Mouse (Mus musculus) gastrocnemius, adult 2 months (tissue): ENCODE data around the gene Chid1. TPM values are rescaled to one million over a fixed set of nuclear protein-coding genes. Genes with fewer than 3 reads are reported as not detected.
A peak's percentile ranks its signal among the peaks of the same experiment; 100 is the strongest.

Source experiments
- DNase-seq: peaks from one replicate; pipeline ENCODE4 v3.0.0; 2022
- H3K27ac ChIP-seq: fragments of 200-600 bp; 2 replicates; pipeline ENCODE4 v1.8.1; 2022; ENCODE audit warnings: mild to moderate bottlenecking
- H3K4me3 ChIP-seq: fragments of 200-600 bp; 2 replicates; pipeline ENCODE4 v1.8.1; 2022; ENCODE audit warnings: mild to moderate bottlenecking, moderate library complexity
- CTCF ChIP-seq: fragments of 200-600 bp; IDR thresholded peaks from 2 replicates; pipeline ENCODE4 v1.8.1; 2022; ENCODE audit warnings: antibody characterized with exemption, mild to moderate bottlenecking, moderate library complexity
- intact Hi-C: fragments of 180-260 bp; cut with DNase I; formaldehyde crosslinking; loops from one replicate; pipeline ENCODE4 v1.15.1; 2025
- total RNA-seq, 2 experiments: library from RNA; stranded (reverse); gene quantifications; 2 replicates each; pipeline ENCODE4 v1.2.3; 2021

Gene Chid1
- total RNA-seq, 2 experiments from 2014 or later: 11.5 to 21.6 TPM

DNA sequence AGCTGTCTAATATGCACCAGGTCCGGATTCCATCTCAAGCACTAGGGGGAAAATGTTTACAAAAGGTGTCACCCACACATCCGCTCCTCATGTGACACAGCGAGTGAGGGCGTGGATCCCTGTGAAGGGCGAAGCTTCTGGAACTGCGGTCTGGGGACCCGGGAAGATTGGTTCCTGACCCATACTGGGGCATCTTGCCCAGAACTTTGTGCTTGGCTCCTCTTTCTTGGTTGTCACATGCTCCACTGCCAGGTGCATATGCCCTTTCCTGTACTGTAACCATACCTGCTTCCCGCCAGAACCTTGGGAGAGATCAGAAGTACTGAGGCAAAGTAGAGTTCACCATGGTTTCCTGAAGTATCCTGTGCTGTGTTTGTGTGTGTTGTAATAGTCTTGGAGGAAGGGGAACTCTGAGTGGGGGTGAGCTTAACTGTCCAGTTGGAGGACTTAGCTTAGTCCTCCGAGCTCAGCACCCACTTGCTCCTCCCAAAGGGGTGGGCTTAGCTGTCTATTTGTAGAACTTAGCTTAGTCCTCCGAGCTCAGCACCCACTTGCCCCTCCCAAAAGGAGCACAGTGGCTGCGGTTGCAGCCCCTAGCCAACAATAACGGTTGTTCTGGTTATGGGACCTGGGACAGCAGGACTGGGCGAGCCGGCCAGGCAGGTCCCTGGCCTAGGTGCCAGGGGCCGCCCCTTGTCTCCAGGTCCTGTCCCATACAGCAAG is 79.1 kb downstream of the Chid1 start, which contains the start of gene Cracr2b:
TSS of gene Cracr2b (plus strand) at position 704 of the 723 bp plus-strand sequence.
- intact Hi-C loops: no loop called here
- TF ChIP-seq CTCF: no peak
- Histone ChIP-seq H3K4me3 (peak within 1 kb of the TSS; percentile 81), H3K27ac (peak within 1 kb of the TSS; percentile 94)
- DNase-seq: peak; percentile 67

DNA sequence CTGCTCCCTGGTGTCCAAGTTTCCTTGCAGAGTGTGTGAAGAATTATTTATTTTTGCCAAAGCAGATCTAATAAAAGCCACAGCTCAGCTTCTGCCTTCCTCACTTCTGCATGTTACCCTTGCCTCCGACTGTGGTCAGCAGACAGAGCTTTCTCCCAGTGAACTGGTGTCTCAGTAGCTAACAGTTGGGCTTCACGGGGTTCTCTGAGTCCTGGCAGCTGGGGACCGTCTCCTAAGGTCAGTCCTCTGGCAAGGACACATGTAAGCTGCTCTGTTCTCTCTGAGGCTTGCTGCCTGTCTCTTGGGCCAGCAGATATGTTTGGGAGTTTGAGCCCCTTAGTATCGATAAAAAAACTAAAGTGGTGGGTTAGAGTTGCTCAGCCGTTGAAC is 79.7 kb downstream of the Chid1 start:
- peak; percentile 69 for DNase-seq
- peak overlapping the region; percentile 94 for H3K27ac ChIP-seq
- TF ChIP-seq CTCF: no peak
- peak overlapping the region; percentile 81 for H3K4me3 ChIP-seq
- intact Hi-C loops: no loop called here

DNA sequence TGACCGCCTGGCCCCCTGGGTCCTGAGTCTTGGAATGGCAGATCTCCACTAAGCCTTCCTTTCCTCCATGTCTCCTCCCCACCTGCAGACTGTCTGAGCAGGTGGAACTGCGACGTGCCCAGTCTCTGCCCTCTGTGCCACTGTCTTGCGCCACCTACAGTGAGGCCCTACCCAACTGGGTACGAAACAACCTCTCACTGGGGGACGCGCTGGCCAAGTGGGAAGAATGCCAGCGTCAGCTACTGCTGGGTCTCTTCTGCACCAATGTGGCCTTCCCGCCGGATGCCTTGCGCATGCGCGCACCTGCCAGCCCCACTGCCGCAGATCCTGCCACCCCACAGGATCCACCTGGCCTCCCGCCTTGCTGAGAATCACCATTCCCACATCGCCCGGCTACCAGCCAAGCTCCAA is 80.4 kb downstream of the Chid1 start:
- DNase-seq: peak; percentile 65
- intact Hi-C loops: loop anchor here (5.0 kb wide), 1 partner anchor 47 kb away; the partner anchor contains the start of gene Gatd1
- TF ChIP-seq CTCF: no peak
- H3K4me3 ChIP-seq: peak overlapping the region; percentile 40
- H3K27ac ChIP-seq: peak overlapping the region; percentile 94

DNA sequence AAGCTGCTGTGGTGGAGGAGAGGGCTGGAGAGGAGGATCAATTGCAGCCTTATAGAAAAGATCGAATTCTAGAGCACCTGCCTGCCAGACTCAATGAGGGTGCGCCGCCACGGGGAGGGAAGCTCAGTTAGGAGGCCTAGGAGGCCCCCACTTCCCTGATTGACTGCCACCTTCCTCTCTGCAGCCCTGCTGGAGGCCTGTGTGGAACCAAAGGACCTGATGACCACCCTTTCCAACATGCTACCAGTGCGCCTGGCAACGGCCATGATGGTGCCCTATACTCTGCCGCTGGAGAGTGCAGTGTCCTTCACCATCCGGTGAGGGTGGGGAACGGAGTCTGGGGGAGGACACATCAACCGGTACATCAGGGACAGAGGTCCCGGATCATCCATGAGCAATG is 81.0 kb downstream of the Chid1 start:
- no peak for DNase-seq
- intact Hi-C loops: loop anchor here (5.0 kb wide), 1 partner anchor 46 kb away; the partner anchor contains the start of gene Gatd1
- Histone ChIP-seq H3K27ac (peak overlapping the region; percentile 94), H3K4me3 (peak overlapping the region; percentile 40; the same call in 1 of the 2 replicates)
- TF ChIP-seq CTCF: no peak; the same call in 1 of the 2 replicates

DNA sequence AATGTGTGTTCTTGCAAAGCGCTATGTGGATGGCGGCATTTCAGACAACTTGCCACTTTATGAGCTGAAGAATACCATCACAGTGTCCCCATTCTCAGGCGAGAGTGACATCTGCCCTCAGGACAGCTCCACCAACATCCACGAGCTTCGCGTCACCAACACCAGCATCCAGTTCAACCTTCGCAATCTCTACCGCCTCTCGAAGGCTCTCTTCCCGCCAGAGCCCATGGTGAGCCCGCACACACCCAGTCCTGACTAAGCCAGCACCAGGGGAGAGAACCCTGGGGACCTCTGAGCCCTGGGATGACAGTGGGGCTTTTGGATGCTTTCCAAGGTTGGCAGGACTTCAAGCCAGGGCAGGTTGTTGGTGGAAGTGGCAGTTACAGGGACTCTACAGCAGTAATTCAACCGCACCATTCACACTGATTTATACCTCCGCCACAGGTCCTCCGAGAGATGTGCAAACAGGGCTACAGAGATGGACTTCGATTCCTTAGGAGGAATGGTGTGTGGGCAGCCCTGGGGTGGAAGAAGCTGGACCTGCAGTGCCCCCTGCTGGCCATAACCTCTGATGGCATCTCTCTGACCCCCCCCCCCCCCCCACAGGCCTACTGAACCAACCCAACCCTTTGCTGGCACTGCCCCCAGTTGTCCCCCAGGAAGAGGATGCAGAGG is 81.5 kb downstream of the Chid1 start:
- H3K4me3 ChIP-seq: peak overlapping the region; percentile 86
- DNase-seq: peak; percentile 78
- intact Hi-C loops: loop anchor here (5.0 kb wide), 1 partner anchor 46 kb away; the partner anchor contains the start of gene Gatd1
- peak overlapping the region; percentile 100 for H3K27ac ChIP-seq
- peak; percentile 72 for TF ChIP-seq CTCF

DNA sequence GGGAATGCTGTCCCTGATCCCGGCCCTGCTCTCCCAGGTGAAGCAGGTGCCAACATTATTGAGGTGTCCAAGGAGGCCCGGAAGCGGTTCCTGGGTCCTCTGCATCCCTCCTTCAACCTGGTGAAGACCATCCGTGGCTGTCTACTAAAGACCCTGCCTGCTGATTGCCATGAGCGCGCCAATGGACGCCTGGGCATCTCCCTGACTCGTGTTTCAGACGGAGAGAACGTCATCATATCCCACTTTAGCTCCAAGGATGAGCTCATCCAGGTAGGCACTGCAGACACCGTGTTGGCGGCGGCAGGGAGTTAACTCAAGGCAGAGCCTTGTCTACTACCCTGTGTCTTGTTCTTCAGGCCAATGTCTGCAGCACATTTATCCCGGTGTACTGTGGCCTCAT is 82.4 kb downstream of the Chid1 start:
- H3K4me3 ChIP-seq: peak overlapping the region; percentile 86
- intact Hi-C loops: loop anchor here (5.0 kb wide), 1 partner anchor 45 kb away; the partner anchor contains the start of gene Gatd1
- peak overlapping the region; percentile 100 for H3K27ac ChIP-seq
- TF ChIP-seq CTCF: no peak
- DNase-seq: peak; percentile 27

DNA sequence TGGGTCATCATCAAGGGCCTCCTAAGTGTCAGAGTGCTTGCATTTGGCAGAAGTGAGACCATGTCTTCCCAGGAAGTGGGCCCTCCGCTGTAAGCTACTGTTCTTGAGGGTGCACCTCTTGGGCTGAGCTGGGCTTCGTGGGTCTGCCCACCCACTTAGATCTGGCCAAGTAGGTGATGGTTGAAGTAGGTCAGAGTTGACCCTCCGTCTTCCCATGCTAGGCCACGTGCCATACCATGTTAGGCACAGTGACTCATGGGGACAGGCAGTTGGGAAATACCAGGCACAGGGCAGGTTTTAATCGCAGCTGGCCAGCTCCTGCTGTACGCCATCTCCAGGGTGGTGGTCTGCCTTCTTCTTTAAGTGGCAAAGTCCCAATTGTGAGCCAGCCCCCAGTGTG is 82.9 kb downstream of the Chid1 start:
- TF ChIP-seq CTCF: no peak
- Histone ChIP-seq H3K4me3 (peak overlapping the region; percentile 86), H3K27ac (peak overlapping the region; percentile 100)
- intact Hi-C loops: loop anchor here (5.0 kb wide), 1 partner anchor 44 kb away; the partner anchor contains the start of gene Gatd1
- DNase-seq: peak; percentile 75

DNA sequence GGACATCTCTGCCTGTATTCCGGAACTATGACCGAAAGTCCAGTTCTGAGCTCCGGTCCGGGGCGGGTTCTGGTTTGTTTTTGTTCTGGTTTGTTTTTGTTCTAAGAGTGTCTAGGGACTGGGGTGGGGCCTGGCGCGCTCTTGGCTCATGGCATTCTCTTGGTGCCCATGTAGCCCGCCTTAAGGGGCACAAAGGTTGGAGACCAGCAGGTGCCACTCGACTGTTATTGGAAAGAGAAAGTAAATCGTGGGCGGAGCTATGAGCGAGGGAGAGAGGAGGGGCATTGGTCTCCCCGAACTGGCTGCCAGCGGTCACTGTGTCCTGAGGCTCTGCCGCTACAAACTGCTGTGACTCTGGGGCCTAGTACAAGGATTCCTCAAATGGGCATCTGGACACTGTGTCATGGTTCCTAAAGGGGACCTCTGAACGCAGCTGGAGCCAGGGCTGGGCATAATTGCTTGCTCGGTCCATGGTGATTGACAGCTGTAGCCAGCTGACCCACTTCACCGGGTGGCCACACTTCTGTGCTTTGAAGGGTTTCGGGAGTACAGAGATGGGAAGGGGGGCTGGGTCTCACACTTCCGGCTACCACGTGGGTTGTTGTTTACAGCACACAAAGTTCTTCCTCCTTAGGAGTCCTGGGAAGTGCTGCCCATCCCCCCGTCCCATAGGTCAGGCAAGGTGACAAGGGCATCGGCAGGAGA is 83.9 kb downstream of the Chid1 start:
- no peak for TF ChIP-seq CTCF
- intact Hi-C loops: loop anchor here (5.0 kb wide), 1 partner anchor 43 kb away; the partner anchor contains the start of gene Gatd1
- peak; percentile 85 for DNase-seq
- Histone ChIP-seq H3K27ac (peak overlapping the region; percentile 100), H3K4me3 (peak overlapping the region; percentile 86)

DNA sequence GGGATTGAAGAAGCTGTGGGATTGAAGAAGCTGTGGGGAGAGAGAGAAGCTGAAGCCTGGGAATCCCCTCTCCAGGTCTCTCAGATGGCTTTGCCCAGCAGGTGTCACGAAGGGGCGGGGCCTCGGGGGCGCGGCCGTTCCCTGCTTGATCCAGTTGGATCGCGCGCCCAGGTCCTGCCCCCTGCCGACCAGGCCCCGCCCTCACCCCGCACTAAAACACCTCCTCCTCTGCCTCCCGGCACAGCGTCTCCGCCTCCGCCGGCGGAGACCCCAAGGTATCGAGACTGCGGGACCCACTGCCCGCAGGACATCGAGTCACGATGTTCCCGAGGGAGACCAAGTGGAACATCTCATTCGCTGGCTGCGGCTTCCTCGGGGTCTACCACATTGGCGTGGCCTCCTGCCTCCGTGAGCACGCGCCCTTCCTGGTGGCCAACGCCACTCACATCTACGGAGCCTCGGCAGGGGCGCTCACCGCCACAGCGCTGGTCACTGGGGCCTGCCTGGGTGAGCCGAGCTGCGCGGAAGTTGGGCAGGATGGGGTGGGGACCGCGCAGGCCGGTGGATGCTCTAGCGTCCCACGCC is 84.6 kb downstream of the Chid1 start, which contains the start of gene Pnpla2:
TSS of gene Pnpla2 (plus strand) at position 232 of the 585 bp plus-strand sequence.
- 0 out of 2 replicates have a peak, but pooled peaks have one; percentile 24 for TF ChIP-seq CTCF
- DNase-seq: peak; percentile 99
- Histone ChIP-seq H3K4me3 (peak within 1 kb of the TSS; percentile 86), H3K27ac (peak within 1 kb of the TSS; percentile 100)
- intact Hi-C loops: loop anchor here (5.0 kb wide), 1 partner anchor 43 kb away; the partner anchor contains the start of gene Gatd1

DNA sequence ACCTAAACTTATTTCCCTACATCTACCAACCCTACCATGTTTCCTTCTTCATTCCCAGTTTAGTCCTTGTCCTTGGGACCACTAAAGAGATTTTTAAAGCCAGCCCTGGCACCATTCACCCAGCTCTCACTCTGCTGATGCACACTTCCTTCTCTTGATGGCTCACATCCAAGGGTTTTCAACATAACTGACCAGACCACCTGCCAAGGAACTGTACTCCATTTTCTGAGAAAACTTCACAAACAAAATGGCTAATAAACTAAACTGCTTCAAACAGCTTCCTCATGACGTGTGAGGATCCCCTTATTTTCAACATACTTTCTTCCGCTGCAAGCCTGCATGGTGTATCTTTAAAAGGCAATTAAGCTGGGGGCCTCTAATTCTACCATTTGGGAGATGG is 86.0 kb downstream of the Chid1 start:
- DNase-seq: no peak
- no peak overlapping the region for H3K4me3 ChIP-seq
- intact Hi-C loops: no loop called here
- no peak overlapping the region for H3K27ac ChIP-seq
- no peak for TF ChIP-seq CTCF

DNA sequence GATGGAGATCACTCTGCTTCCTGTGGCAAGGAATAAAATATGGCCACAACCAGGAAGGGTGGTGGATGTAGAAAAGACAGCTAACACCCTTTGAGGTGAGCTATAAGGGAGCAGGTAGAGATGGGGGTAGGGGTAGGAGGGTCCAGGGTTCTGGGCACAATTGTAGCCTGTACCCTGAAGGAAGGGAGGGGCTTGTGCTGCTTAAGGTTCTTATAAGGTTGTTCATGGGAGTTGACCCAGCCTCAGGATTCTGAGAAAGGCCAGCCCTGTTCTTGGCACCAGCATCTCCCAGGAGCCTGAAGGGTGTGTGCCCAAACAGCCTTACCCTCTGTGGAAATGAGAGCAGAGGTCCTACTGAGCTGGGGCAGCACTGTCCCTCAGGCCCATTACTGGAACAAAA is 87.7 kb downstream of the Chid1 start:
- TF ChIP-seq CTCF: no peak
- intact Hi-C loops: no loop called here
- H3K27ac ChIP-seq: no peak overlapping the region
- no peak overlapping the region for H3K4me3 ChIP-seq
- DNase-seq: peak; percentile 25
